Mouse (Mus musculus) embryonic fibroblast, embryonic 13.5 days (primary cell): ENCODE data around the gene Ebf4.

Source experiments
- CTCF ChIP-seq: IDR thresholded peaks from 2 replicates; pipeline ENCODE4 v1.5.1; 2011; ENCODE audit warnings: mild to moderate bottlenecking, control low read depth, low read length, moderate library complexity, borderline replicate concordance; ENCODE audit not compliant: insufficient read depth
- POLR2A ChIP-seq: IDR thresholded peaks from 2 replicates; pipeline ENCODE4 v1.6.1; 2011; ENCODE audit warnings: low read depth, mild to moderate bottlenecking, control low read depth, low read length, moderate library complexity

DNA sequence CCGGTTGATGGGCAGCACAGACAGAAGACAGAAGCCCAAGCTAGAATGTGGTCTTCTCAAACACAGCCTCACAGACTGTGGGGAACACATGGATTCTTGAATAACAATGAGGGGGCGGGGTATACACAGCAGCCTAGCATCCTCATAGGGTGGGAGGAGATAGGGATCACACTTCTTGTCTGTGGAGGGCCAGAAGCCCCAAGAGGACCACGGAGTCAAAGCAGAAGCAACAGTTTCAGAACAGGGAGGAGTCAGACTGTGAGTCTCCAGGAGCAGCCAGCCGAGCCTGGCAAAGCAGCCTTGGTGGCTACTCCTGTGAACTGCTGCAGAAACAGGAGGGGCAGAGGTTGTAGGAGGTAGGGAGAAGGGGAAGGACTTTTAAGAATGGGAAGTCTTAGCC is 1.5 kb upstream of the Ebf4 start:
- TF ChIP-seq CTCF, result no peak
- TF ChIP-seq POLR2A, result no peak
